Mouse (Mus musculus) ovary, adult 18-20 months (tissue): ENCODE measurements around the gene Tbx1.

Experiments
- DNase-seq: peaks from one replicate; pipeline ENCODE4 v3.0.0; 2022; ENCODE audit warnings: low spot score, mixed read lengths

Gene Tbx1

DNA sequence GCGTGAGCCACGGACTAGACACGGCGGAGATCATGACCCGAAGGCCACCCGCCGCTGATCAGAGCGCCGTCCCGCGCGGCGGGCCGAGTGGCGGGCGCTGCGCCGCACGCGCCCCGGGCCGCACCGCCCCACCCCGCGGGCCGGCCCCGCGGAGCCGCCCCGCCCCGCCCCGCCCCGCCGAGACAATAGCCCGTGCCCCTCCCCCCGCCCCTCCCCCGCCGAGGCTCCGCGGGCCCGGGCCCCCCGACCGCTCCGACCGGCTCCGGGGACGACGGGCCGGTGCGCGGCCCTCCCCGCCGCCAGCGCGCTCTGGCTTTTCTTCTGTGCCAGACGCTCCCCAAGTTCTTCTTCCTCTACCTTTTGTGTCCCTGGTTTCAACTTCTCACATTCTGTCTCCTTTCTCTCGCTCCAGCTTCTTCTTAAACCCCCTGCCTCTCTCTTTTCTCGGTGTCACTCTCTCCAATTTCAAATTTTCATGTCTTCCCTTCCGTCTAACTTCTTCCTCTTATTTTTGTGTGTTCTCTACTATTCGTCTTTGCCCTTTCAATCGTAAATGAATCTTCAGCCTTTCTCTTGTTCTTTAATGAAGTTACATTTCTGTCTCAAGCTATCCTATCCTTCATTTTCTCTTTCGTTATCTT, 3.4 kb downstream of the Tbx1 start:
- no peak for DNase-seq

DNA sequence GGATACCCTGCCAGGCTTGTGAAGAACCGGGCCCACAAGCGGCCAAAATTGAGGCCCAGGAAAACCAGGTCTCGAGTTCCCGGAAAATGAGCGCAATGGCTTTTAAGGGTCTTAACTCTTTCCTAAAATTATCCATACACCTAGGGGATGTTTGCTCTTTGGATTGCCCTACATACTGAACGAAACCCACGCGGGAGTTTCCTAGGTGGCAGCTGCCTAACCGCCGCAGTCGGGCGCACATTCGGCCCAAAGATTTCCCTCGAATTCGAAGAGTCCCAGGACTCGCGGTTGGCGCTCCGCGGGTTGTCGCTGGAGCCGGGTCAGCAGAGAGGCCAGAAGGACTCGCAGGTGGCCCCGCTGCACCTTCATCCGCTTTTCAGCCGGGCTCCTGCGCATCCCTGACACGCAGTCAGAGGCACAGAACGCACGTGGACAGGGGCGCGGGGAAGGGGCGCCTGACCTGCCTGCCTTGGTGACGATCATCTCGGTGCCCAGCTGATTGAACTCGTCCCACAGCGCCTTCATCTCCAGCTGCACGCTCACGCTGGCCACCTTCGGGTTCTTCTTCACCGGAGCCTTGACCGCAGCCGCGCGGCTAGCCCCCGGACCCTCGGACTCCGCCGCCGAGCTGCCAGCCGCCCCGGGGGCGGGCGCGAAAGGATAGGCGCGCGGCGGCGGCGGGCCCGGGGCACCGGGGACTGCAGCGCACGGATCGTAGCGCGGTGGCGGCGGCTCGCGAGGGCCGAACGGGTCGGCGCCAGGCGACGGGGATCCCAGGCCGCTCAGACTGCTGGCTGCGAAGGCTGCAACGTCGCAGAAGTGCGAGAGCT, 4.2 kb downstream of the Tbx1 start:
- no peak for DNase-seq

DNA sequence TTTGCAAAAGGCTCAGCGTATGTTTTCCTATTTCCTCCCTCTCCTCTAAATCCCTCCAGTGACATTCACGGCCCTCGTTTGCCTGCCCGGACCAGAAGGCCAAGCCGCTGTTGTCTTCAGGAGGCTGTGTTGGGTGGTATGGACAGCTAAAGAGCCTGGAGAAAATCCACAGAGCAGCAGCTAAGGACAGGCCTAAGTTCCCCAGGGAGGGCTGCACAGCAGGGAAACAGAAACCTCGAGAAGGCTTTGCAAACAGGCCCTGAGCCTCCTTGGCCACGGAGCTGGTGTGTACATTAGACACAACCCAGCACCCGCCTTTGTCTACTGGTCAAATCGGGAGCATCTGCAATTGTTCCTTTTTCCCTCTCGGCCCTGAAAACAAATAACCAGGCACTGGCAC, 4.8 kb downstream of the Tbx1 start:
- no peak for DNase-seq

DNA sequence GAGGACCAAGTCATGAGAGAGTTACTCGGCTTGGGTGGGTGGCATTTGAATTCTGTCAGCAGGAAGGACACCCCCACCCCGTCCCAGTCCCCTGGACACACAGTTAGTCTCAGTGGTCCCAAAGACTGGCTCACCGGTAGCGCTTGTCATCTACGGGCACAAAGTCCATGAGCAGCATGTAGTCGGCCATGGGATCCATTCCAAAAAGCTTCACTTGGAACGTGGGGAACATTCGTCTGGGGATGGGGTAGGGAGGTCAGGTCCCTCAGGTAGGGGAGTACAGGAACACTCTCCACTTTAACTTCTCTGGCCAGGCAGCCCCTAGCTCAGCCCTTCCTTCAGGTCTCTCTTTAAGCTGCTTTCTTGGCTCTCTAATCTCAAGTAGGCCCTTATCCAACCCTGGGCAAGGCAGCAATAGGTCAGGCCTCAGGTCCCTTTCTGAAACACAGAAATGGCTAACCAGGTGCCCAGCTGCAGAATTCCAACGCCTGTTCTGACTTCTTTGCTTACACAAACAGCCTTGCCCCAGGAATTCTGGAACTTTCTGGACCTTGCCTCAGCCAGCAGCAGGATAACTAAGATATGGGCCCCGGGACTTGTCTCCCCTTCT, 5.5 kb downstream of the Tbx1 start:
- DNase-seq, result no peak

DNA sequence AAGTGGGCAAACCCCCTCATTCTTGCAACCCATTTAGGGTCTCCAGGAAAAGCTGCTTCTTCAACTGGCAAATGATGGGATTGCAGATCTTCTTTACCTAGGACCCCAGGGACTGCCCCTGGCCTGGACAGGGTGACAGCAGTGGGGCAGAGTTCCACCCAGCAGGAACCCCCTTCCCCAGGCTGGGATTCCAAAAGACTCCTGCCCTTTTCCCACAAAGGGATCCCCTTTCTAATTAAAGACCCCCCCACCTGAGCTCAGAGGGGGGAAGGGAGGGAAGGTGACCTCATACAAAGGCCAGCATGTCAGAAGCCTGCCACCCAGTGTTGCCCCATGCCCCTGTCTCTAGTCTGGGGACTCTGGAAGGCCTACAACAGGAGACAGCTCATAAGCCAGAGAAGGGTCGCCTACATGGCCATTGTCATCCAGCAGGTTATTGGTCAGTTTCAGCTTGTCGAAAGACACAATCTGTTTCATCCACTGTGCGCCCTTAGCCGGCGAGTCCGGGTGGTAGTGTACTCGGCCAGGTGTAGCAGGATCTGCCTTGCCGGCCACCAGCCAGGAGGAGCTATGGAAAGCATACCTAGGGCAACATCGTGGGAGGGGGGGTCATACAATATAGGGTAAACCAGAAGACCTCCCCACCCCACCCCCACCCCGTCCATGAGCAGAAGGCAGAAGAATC, 6.7 kb downstream of the Tbx1 start:
- no peak for DNase-seq

DNA sequence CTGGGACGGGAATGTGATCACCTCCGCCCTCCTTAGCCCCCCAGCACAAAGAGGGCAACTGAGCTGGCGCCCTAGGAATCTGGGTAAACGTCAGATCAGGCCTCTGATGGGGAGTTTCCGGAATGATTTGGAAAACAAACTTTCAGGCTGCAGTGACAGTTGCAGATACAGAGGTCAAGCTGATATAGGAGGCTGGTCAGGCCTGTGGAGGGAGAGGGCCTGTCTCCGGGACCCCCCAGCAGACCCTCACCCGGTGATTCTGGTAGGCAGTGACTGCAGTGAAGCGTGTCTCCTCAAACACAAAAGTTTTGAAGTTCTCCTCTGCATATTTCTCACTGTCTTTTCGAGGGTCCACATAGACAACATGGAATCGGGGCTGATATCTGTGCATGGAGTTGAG, 7.3 kb downstream of the Tbx1 start:
- DNase-seq, result no peak

DNA sequence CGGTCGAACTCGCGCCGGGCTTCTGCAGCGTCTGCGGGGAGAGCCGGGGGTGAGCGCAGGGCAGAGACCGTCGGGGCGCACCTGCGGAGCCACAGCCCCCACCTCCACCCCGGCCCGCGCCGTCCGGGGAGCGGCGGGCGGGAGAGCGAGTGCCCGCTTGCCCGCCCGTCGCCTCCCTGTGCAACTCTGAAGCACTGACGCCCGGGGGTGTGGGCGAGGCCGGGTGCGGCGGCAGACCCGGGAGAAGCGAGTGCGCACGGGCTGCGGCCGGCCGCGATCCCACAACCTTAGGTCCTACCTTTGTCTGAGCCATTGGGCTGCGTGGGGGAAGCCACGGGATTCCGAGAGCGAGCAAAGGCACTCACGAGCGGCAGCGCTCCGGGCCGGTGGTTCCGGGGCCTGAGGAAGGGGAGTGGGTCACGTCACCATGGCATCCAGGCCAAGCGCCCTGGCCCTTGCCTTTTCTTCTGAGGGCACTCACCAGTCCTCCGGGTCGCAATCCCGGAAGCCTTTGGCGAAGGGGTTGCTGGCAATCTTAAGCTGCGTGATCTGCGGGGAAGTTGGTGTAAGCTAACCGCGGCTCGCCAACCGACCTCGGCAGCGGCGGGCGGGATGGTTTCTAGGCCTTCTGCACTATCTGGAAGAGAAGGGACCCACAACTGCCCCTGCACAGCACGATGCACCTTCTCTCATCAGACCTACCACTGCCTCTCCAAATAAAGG, 7.9 kb downstream of the Tbx1 start:
- DNase-seq, result no peak

DNA sequence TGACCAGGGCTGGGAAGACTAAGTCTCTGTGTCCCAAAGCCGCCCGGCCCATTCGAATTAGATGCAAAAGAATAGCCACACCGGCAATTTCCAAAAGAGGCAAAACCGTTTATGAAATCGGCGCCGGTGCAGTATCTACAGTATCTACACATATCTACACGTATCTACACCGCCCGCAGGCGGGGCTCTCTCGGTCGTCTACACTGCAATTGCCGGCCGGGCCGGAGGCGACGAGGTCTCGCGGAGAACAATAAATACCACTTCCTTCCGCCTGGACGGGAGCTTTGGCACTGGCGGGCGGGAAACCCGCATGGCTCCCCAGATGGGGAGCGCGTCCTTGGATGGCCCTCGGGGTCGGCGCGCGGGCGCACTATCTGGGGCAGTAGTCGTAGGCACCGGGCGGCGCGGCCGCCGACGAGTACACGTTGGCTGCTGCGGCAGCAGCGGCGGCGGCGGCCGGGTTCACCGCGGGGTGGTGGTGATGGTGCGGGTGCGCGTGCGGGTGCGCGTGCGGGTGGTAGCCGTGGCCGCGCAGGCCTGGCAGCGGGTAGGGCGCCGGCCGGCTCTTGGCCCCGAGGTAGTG, 8.8 kb downstream of the Tbx1 start:
- no peak for DNase-seq

DNA sequence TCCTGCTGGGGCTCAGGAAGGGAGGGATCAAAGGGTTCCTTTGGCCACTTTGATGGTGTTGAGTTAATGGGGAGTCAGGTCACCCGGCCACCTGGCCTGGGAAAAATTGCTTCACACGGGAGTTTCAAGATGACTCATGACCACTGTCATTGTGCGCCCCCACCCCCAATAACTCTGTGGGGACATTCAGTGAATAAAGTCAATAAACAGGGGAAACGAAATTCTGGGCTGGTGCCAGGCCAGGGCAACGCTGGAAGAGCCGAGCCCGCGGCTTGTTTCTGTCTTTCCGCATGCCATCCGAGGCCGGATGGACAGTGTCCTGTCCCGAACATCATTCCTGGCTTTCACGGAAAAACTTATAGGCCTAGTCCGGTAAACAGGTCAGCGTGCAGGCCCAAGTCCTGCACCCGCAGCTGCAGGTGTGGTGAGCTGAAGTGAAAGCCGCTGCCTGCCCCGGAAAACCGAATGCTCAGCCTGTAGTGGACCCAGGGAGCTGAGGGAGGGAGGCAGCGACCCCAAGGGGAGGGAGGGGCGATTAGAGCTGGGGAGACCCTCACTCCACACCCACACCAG, 9.3 kb downstream of the Tbx1 start:
- no peak for DNase-seq

DNA sequence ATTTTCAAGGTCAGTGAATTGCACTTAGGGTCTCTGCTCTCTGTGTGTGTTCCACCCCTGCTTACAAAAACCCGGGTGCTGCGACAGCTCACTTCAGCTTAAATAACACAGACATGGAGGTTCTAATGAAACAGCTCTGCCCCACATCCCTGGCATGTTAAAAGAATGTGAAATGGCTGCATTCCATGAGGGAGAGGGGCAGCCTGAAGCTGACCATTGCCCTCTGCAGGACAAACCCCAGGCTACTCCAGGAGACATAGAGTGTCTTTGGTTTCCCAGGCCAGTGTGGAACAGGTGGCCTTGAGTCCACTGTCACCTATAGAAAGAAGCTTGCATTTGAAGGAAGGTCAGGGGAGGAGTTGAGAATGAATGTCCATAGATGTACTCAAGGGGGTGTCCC, 10.1 kb downstream of the Tbx1 start:
- no peak for DNase-seq

DNA sequence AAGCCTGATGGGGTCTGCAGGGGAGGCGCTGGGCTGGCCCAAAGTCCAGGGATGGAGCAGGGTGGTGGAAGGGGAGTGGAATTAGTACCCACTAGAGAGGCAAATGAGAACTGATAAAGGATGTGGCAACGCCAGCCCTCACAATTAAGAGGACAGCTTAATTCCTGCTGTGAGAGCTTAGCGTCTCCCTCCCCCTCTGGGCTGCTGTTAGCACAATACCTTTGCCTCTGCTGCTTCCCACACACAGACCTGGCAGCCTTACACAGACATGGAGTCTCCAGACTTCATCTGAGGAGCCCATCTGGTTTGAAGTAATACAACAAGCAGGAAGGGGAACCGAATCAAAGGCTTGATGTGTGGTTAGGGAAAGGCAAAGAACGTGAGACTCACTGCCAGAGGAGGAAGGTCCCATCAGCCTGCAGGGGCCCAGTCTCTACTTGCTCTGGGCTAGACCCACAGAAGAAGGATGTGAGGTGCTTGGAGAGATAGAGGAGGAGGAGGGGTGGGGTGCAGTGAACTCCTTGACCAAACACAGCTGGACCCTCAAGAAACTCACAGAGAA, 12.8 kb downstream of the Tbx1 start:
- DNase-seq, result no peak

DNA sequence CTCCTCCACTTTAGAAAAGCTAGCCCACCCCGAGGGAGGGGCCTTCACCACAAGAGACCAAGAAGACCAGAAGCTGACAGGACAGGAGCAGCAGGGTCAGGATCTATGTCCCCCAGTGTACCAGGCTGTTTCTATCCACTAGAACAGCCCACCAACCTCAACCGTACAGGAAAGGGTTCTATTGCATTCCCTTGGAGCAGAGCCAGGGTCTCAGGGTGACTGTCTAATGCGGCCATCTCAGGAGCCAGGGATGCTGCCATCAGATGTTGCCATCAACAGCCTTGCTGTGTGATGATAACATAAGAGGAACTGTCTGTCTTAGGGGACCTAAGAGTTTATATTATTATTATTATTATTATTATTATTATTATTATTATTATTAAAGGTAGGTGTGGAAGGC, 13.4 kb downstream of the Tbx1 start:
- DNase-seq, result no peak

DNA sequence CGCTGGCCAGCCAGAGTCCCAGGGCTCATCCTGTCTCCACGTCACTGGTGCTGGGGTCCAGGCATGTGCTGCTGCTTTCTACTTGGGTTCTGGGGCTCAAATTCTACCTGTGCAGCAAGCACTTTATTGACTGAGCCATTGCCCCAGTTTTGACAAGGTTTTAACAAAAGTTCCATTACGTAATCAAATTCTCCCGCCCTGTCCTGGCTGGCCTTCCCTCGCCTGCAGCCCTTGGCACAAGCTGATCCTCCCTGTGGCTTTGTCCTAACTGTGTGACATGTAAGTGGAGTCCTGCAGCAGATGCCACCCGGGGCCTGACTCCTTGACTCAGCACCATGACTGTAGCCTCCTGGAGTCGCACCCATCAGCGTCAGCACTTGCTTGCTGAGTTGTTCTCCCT, 16.3 kb downstream of the Tbx1 start:
- no peak for DNase-seq

DNA sequence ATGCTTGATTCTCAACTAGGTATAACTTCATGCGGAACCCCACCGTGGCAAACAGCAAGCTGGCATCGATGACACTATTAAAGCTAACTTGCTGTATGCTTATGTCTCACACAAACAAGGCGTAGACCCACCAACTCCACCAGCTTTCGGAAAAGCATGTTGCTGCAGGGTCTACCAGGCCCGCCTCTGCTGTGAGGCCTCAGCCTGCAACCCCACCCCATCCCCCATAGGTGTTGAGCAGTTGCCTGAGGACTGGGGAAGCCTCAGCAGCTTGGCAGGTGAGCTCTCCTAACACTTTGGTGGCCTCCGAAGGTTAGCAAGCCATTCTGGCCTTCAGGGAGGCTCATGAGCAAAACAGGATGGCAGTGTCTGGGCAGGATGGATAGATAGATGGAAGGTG, 21.9 kb downstream of the Tbx1 start:
- DNase-seq, result no peak

DNA sequence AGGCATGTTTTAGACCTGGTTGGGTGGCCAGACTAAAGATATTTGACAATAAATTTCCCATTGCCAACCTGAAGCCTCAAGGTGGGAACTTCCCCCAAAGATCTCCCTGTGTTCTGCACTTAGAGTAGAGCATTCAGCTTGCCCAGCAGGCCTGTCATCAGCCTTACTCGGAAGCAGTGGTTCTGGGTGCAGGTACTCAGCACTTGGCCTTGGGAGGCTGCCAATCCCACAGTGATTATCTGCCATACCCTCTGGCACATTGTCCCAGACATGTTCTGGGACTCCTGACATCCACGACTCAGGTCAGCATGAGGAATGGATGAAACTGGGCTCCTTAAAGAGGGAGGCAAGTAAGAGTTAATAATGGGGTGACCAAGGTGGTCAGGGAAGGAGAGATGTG, 26.0 kb downstream of the Tbx1 start:
- DNase-seq, result no peak

DNA sequence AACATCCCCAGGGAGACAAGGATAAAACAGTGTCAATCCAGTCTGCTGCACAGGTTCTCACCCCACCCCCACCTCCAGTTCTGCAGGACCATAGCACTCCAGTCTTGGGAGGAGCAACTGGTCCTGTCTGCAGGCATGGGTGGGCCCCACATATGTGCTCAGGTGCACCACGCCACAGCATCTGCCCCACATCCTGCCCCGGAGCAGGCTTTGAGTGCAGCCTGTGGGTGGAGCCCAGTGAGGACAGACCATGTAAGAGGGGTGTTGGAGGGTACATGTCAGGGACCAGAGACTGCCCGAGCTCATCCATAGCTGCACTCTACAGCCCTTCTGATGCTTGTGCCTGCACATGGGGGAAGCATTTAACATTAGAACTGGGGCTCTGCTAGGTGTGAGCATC, 34.0 kb downstream of the Tbx1 start:
- DNase-seq, result no peak

DNA sequence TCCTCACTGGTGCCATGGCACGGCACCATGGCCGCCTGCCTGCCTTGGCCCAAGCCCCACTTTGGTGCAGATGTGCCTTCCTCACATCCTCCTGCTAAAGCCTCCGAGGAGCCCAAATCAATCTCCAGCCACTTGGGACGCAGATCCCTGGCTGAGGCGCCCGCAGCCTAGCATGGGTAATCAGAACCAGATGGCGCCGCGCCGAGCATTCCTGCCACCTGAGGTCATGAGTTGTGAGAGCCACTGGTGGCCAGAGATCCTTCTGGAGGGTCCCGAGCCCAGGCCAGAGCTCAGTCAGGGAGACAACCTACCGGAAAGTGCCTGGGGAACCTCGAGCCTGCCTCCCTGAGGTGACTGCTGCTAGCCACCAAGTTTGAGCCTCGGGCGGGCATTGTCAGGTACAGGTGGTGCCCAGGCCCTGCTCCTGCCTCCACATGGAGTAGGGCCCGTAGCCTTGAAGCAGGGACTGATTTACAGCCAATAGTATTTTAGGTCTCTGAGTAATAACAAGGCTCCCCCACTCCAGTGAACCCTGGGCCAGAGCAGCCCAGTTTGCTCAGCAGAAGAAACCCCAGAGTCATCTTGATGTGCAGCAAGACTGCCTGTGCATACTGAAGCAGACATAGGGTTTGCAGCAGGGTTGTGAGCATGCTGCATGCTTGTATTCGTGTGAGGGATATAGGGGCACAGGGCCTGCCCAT, 35.1 kb downstream of the Tbx1 start:
- no peak for DNase-seq

DNA sequence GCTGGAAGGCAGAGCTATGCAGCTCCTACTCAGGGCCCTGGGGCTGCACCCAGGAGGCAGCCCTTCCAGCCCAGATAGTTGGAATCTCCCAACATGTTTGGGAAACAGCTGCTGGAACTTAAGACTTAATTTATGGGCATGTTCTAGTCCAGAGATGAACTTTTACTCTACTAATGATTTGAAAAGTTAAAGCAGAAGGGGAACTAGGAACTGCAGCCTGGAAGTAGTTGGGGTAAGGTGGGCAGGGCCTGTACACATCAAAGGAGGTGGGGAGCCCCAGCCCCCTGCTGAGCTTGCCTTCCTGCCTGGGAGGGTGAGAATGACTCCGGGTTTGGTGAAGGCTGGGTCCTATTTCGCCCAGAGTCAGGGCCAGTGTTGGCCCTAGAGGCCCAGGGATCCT, 35.8 kb downstream of the Tbx1 start:
- no peak for DNase-seq

DNA sequence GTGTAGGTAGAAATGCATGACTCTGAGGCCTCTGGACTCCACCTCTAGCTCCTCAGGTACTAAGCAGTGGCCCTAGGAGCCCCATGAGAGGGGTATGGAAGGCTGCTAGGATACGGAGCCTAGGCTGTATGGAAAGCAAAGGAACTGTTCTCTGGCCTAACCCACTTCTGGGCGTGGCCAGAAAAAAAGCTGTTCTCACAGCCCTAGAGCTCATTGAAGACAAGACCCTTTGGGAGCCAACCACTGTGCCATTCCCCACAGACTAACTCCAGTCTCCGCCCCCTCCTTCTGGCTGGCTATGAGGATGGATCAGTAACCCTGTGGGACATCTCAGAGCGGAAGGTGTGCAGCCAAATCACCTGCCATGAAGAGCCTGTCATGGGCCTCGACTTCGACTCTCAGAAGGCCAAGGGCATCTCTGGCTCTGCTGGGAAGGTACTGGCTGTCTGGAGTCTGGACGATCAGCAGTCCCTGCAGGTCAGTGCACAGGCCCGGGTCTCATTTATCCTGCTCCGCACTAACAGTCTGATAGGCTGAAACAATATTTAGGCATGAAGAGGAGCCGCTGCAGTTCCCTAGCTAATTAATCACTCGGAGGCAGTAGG, 38.3 kb downstream of the Tbx1 start:
- DNase-seq, result no peak

DNA sequence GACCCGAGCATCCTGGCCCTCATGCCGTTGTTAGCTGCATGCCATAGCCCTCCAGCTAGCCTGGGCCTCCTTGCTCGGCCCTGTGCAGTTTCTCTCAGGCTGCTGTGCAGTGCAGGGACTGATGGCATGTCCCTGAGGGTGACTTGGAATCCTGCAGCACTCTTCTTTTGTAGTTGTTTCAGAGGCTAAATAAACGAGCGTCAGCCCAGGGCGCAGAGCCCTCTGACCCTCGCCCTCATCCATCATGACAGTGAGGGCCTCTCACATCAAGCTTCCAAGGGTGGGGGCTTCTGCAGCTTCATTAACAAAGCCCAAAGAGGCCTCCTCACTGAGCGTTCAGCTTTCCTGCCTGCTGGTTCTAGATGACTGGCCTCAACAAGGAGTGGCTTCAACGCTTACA, 38.9 kb downstream of the Tbx1 start:
- DNase-seq, result no peak
